Mouse (Mus musculus) Patski (cell line): Measurements from ENCODE around the gene Nyap2. TPM values are rescaled to one million over a fixed set of nuclear protein-coding genes. Genes with fewer than 3 reads are reported as not detected.

ENCODE experiments used
- ATAC-seq: fragments of 100-300 bp; one replicate; pipeline ENCODE4 v1.8.0; 2021
- CTCF ChIA-PET: fragments of 350-600 bp; sonication (Branson Sonifier 250); formaldehyde crosslinking; loops from one replicate; lab custom pipeline; 2022; ENCODE audit warnings: inconsistent platforms; lab: Charles Lee
- POLR2A ChIA-PET: fragments of 350-600 bp; sonication (Branson Sonifier 250); formaldehyde crosslinking; loops from one replicate; lab custom pipeline; 2022; ENCODE audit warnings: antibody characterized with exemption, inconsistent platforms; lab: Charles Lee
- DNase-seq: peaks from one replicate; pipeline ENCODE4 v3.0.0-alpha.2; 2011; ENCODE audit warnings: low read depth, low spot score
- H3K27me3 ChIP-seq: fragments of 371-371 bp; one replicate; pipeline ENCODE4 v1.5.1; 2021
- CTCF ChIP-seq: fragments of 100-300 bp; IDR thresholded peaks from one replicate; pipeline ENCODE4 v1.5.1; 2021
- in situ Hi-C: fragments of 300-500 bp; cut with MboI; formaldehyde crosslinking; loops from 3 replicates; pipeline ENCODE4 v1.11.1; 2018; ENCODE audit warnings: low pct_unique_long_range_greater_than_20kb, mixed read lengths
- polyA plus RNA-seq: library from polyadenylated mRNA; unstranded; gene quantifications from one replicate; pipeline ENCODE4 v1.2.3, GENCODE M21; 2021

The Nyap2 gene
- polyA plus RNA-seq, 1 experiment from 2014 or later, result not detected

GRCm38 (mm10) chr1:81092056-81092455 lies 15.3 kb downstream of the Nyap2 start:
- in situ Hi-C loops, result no loop called here
- ChIA-PET CTCF (no interaction called here), POLR2A (no interaction called here)
- H3K27me3 ChIP-seq, result peaks cover 23% of the 10 kb centered on the region
- ATAC-seq, result no peak
- no peak for TF ChIP-seq CTCF
- no peak for DNase-seq

- in situ Hi-C loops, result no loop called here
- TF ChIP-seq CTCF, result no peak
- POLR2A ChIA-PET, result no interaction called here
- CTCF ChIA-PET, result no interaction called here
- ATAC-seq (no peak), DNase-seq (no peak)
- peaks cover 20% of the 10 kb centered on the region for H3K27me3 ChIP-seq
Measured at GRCm38 (mm10) chr1:81092886-81093285, 16.1 kb downstream of the Nyap2 start.

- POLR2A ChIA-PET, result no interaction called here
- no peak for ATAC-seq
- H3K27me3 ChIP-seq, result peaks cover 24% of the 10 kb centered on the region
- DNase-seq, result no peak
- CTCF ChIA-PET, result no interaction called here
- in situ Hi-C loops, result no loop called here
- no peak for TF ChIP-seq CTCF
Measured at GRCm38 (mm10) chr1:81098950-81099349, 22.2 kb downstream of the Nyap2 start.

- ATAC-seq, result no peak
- no peak for TF ChIP-seq CTCF
- ChIA-PET POLR2A (no interaction called here), CTCF (no interaction called here)
- peaks cover 35% of the 10 kb centered on the region for H3K27me3 ChIP-seq
- in situ Hi-C loops, result no loop called here
- no peak for DNase-seq
Measured at GRCm38 (mm10) chr1:81101749-81102148, 25.0 kb downstream of the Nyap2 start.

- H3K27me3 ChIP-seq, result peaks cover 4% of the 10 kb centered on the region
- TF ChIP-seq CTCF, result no peak
- DNase-seq (no peak), ATAC-seq (no peak)
- CTCF ChIA-PET, result interaction anchor here (0.8 kb wide), 1 partner anchor 23 kb away, joined by 3 read pairs; no protein-coding TSS in a partner anchor
- in situ Hi-C loops, result no loop called here
- POLR2A ChIA-PET, result no interaction called here
Measured at GRCm38 (mm10) chr1:81119732-81120131, 43.0 kb downstream of the Nyap2 start.

- POLR2A ChIA-PET, result no interaction called here
- peaks cover 5% of the 10 kb centered on the region for H3K27me3 ChIP-seq
- no peak for DNase-seq
- no peak for ATAC-seq
- in situ Hi-C loops, result no loop called here
- no peak for TF ChIP-seq CTCF
- CTCF ChIA-PET, result no interaction called here
Measured at GRCm38 (mm10) chr1:81132007-81132712, 55.4 kb downstream of the Nyap2 start.

- ChIA-PET CTCF (no interaction called here), POLR2A (no interaction called here)
- no peak for DNase-seq
- ATAC-seq, result no peak
- H3K27me3 ChIP-seq, result peaks cover 10% of the 10 kb centered on the region
- in situ Hi-C loops, result no loop called here
- TF ChIP-seq CTCF, result no peak
Measured at GRCm38 (mm10) chr1:81143855-81144254, 67.1 kb downstream of the Nyap2 start.

GRCm38 (mm10) chr1:81145576-81145975 lies 68.8 kb downstream of the Nyap2 start:
- DNase-seq (no peak), ATAC-seq (no peak)
- POLR2A ChIA-PET, result no interaction called here
- no peak for TF ChIP-seq CTCF
- CTCF ChIA-PET, result no interaction called here
- peaks cover 22% of the 10 kb centered on the region for H3K27me3 ChIP-seq
- in situ Hi-C loops, result no loop called here

GRCm38 (mm10) chr1:81169245-81169644 lies 92.5 kb downstream of the Nyap2 start:
- CTCF ChIA-PET, result no interaction called here
- no peak for TF ChIP-seq CTCF
- ATAC-seq (no peak), DNase-seq (no peak)
- H3K27me3 ChIP-seq, result peaks cover 29% of the 10 kb centered on the region
- in situ Hi-C loops, result no loop called here
- POLR2A ChIA-PET, result no interaction called here

- DNase-seq (no peak), ATAC-seq (no peak)
- no peak for TF ChIP-seq CTCF
- POLR2A ChIA-PET, result no interaction called here
- in situ Hi-C loops, result no loop called here
- CTCF ChIA-PET, result no interaction called here
- H3K27me3 ChIP-seq, result peaks cover 23% of the 10 kb centered on the region
Measured at GRCm38 (mm10) chr1:81172703-81173102, 96.0 kb downstream of the Nyap2 start.

GRCm38 (mm10) chr1:81173303-81173702 lies 96.6 kb downstream of the Nyap2 start:
- H3K27me3 ChIP-seq, result peaks cover 20% of the 10 kb centered on the region
- in situ Hi-C loops, result no loop called here
- ChIA-PET POLR2A (no interaction called here), CTCF (no interaction called here)
- ATAC-seq (no peak), DNase-seq (no peak)
- no peak for TF ChIP-seq CTCF

GRCm38 (mm10) chr1:81179725-81180124 lies 103.0 kb downstream of the Nyap2 start:
- POLR2A ChIA-PET, result no interaction called here
- DNase-seq, result no peak
- no peak for ATAC-seq
- in situ Hi-C loops, result no loop called here
- H3K27me3 ChIP-seq, result peaks cover 28% of the 10 kb centered on the region
- CTCF ChIA-PET, result no interaction called here
- no peak for TF ChIP-seq CTCF
